ENCODE assay signal across 8 mouse cellular contexts in genomic region chr5:117976263-117976656, GRCm38 (mm10). TPM values are rescaled to one million over a fixed set of nuclear protein-coding genes. Genes with fewer than 3 reads are reported as not detected.
DNase-seq lines count a peak whose midpoint lies in the region; ATAC-seq and TF ChIP-seq lines count a peak whose summit lies in the region.

No protein-coding gene starts in this region.

- no peaks in the 10 kb centered on the region for H3K27me3 ChIP-seq in heart, embryonic 12.5 days (replicated peaks)
- no peaks in the 10 kb centered on the region for H3K27me3 ChIP-seq in ES-Bruce4 (ENCODE audit: control insufficient read depth, insufficient read depth, low read length, poor library complexity, severe bottlenecking)
- H3K27me3 ChIP-seq in forebrain, embryonic 16.5 days (replicated peaks; ENCODE audit: control insufficient read depth, insufficient read depth, low read length), result no peaks in the 10 kb centered on the region
- no peaks in the 10 kb centered on the region for H3K27me3 ChIP-seq in liver, embryonic 16.5 days (ENCODE audit: control insufficient read depth, insufficient read depth, low read depth, low read length)

- 0 out of 2 replicates have a peak, but pooled peaks have one; percentile 7 for TF ChIP-seq EP300 in ES-Bruce4 (IDR thresholded peaks at IDR 0.05; ENCODE audit: insufficient read depth, low read depth, low read length)

- no peak for TF ChIP-seq CTCF in ES-Bruce4 (IDR thresholded peaks at IDR 0.05; ENCODE audit: low read depth, low read length)

- H3K4me3 ChIP-seq in heart, embryonic 12.5 days, result peak overlapping the region; percentile 90
- peak overlapping the region; percentile 54 for H3K4me3 ChIP-seq in ES-Bruce4 (ENCODE audit: low read depth, low read length)
- H3K4me3 ChIP-seq in forebrain, embryonic 16.5 days (replicated peaks; ENCODE audit: low read length), result peak overlapping the region; percentile 99
- H3K4me3 ChIP-seq in liver, embryonic 16.5 days (ENCODE audit: low read depth, low read length), result peak overlapping the region; percentile 79

- H3K27ac ChIP-seq in heart, embryonic 12.5 days (ENCODE audit: poor library complexity, severe bottlenecking), result no peak overlapping the region
- H3K27ac ChIP-seq in ES-Bruce4 (ENCODE audit: insufficient read depth, low read length), result no peak overlapping the region
- peak overlapping the region; percentile 89 for H3K27ac ChIP-seq in forebrain, embryonic 16.5 days (ENCODE audit: low read length)
- no peak overlapping the region for H3K27ac ChIP-seq in liver, embryonic 16.5 days (ENCODE audit: low read length)

- H3K36me3 ChIP-seq in heart, embryonic 12.5 days, result peaks cover 24% of the 10 kb centered on the region
- H3K36me3 ChIP-seq in ES-Bruce4 (ENCODE audit: control insufficient read depth, insufficient read depth, low read length, poor library complexity, severe bottlenecking), result peaks cover 5% of the 10 kb centered on the region; the same call in 1 of the 2 replicates
- 0 out of 2 replicates have a peak, but pooled peaks cover 4% of the 10 kb centered on the region for H3K36me3 ChIP-seq in forebrain, embryonic 16.5 days (ENCODE audit: control insufficient read depth, insufficient read depth)
- H3K36me3 ChIP-seq in liver, embryonic 16.5 days (ENCODE audit: control insufficient read depth, insufficient read depth), result no peaks in the 10 kb centered on the region

- no peak for DNase-seq in heart, adult 11 months
- DNase-seq in frontal cortex, postnatal 36 days (ENCODE audit: low spot score in 2 of 2), result no peak
- DNase-seq in embryo, embryonic 10.5 days (ENCODE audit: low spot score), result no peak
- DNase-seq in thymus, adult 18-20 months, result no peak

- TF ChIP-seq POLR2A in ES-Bruce4 (IDR thresholded peaks at IDR 0.05; ENCODE audit: insufficient read depth, low read length), result no peak

- H3K4me1 ChIP-seq in heart, embryonic 12.5 days (replicated peaks), result peaks cover 15% of the 10 kb centered on the region
- H3K4me1 ChIP-seq in ES-Bruce4 (ENCODE audit: control insufficient read depth, insufficient read depth, low read length), result no peaks in the 10 kb centered on the region
- H3K4me1 ChIP-seq in forebrain, embryonic 16.5 days (replicated peaks; ENCODE audit: control insufficient read depth, insufficient read depth, low read length), result peaks cover 26% of the 10 kb centered on the region
- peaks cover 7% of the 10 kb centered on the region for H3K4me1 ChIP-seq in liver, embryonic 16.5 days (ENCODE audit: control insufficient read depth, low read depth, low read length)

- no peaks in the 10 kb centered on the region for H3K9me3 ChIP-seq in heart, embryonic 12.5 days (replicated peaks)
- H3K9me3 ChIP-seq in ES-Bruce4 (replicated peaks; ENCODE audit: control insufficient read depth, insufficient read depth, low read length, poor library complexity, severe bottlenecking), result no peaks in the 10 kb centered on the region
- no peaks in the 10 kb centered on the region for H3K9me3 ChIP-seq in forebrain, embryonic 16.5 days (ENCODE audit: control insufficient read depth, low read length)
- no peaks in the 10 kb centered on the region for H3K9me3 ChIP-seq in liver, embryonic 16.5 days (replicated peaks; ENCODE audit: control insufficient read depth, low read length)

- H3K4me2 ChIP-seq in heart, embryonic 12.5 days, result peak overlapping the region; percentile 86
- H3K4me2 ChIP-seq in forebrain, embryonic 16.5 days (ENCODE audit: low read length), result peak overlapping the region; percentile 79
- peak overlapping the region; percentile 88 for H3K4me2 ChIP-seq in liver, embryonic 16.5 days (ENCODE audit: low read depth, low read length)

- WGBS in heart, embryonic 12.5 days, result 21% methylated on average over 19 of the region's 19 CpGs
- 20% methylated on average over 19 of the region's 19 CpGs for WGBS in forebrain, embryonic 16.5 days
- 22% methylated on average over 19 of the region's 19 CpGs for WGBS in liver, embryonic 16.5 days (ENCODE audit: insufficient replicate concordance)

- ATAC-seq in heart, embryonic 12.5 days (ENCODE audit: insufficient number of reproducible peaks, low FRiP score), result no peak; the same call in 1 of the 2 replicates
- ATAC-seq in forebrain, embryonic 16.5 days, result no peak; the same call in 1 of the 2 replicates
- ATAC-seq in liver, embryonic 16.5 days (ENCODE audit: low read depth), result no peak

- H3K9ac ChIP-seq in heart, embryonic 12.5 days, result 0 out of 2 replicates have a peak overlapping the region, but pooled peaks have one; percentile 95
- no peak overlapping the region for H3K9ac ChIP-seq in ES-Bruce4 (ENCODE audit: low read depth, poor library complexity, severe bottlenecking)
- peak overlapping the region; percentile 100 for H3K9ac ChIP-seq in forebrain, embryonic 16.5 days (replicated peaks; ENCODE audit: low read depth, low read length)
- H3K9ac ChIP-seq in liver, embryonic 16.5 days (ENCODE audit: low read depth, low read length), result no peak overlapping the region

RNA-seq across cellular contexts. Expression of gene Fbxo21, which starts 0.3 kb away (rescaled TPM):
- polyA plus RNA-seq in heart, embryonic 12.5 days (2016; fragmentation: Nextera tagmentation; extraction: Ambion mirVana), result 67.3 and 71.2 TPM in 2 replicates
- polyA plus RNA-seq in ES-Bruce4 (2011; ENCODE audit: insufficient read depth, insufficient read length, low read depth, missing spikeins), result 54.6 and 60.1 TPM in 2 replicates
- 203 and 214 TPM in 2 replicates for polyA plus RNA-seq in forebrain, embryonic 16.5 days (2015; fragmentation: Nextera tagmentation; extraction: Ambion mirVana)
- 16.5 and 18.2 TPM in 2 replicates for polyA plus RNA-seq in liver, embryonic 16.5 days (2015; fragmentation: Nextera tagmentation; extraction: Ambion mirVana)

RNA-seq across cellular contexts. Expression of gene Tesc, which starts 51.3 kb away (rescaled TPM):
- polyA plus RNA-seq in heart, embryonic 12.5 days (2016; fragmentation: Nextera tagmentation; extraction: Ambion mirVana), result 17.3 and 20.4 TPM in 2 replicates
- 8.8 and 12.3 TPM in 2 replicates for polyA plus RNA-seq in ES-Bruce4 (2011; ENCODE audit: insufficient read depth, insufficient read length, low read depth, missing spikeins)
- 7.7 and 10.3 TPM in 2 replicates for polyA plus RNA-seq in forebrain, embryonic 16.5 days (2015; fragmentation: Nextera tagmentation; extraction: Ambion mirVana)
- 1.3 and 1.9 TPM in 2 replicates for polyA plus RNA-seq in liver, embryonic 16.5 days (2015; fragmentation: Nextera tagmentation; extraction: Ambion mirVana)

Comparison
In these comparisons a context has a peak if more than half of its experiments do, and no peak if none do; other contexts are left out.
1. H3K9ac ChIP-seq: peak in heart, embryonic 12.5 days (single experiment) and forebrain, embryonic 16.5 days (single experiment); none in ES-Bruce4 (single experiment) and liver, embryonic 16.5 days (single experiment).
2. Peak in every context shown above with its lines, with median percentiles within 50 percentile points of each other: H3K4me2 ChIP-seq and H3K4me3 ChIP-seq.